Mouse (Mus musculus) gastrocnemius, adult 18-20 months (tissue): ENCODE results near the gene 4930564D02Rik. TPM values are rescaled to one million over a fixed set of nuclear protein-coding genes. Genes with fewer than 3 reads are reported as not detected.

Source experiments
- DNase-seq: peaks from one replicate; pipeline ENCODE4 v3.0.0; 2021; ENCODE audit warnings: low spot score
- total RNA-seq, 2 experiments: library from RNA; stranded (reverse); gene quantifications; 2 replicates each; pipeline ENCODE4 v1.2.3; 2021

Gene 4930564D02Rik
- total RNA-seq, 2 experiments from 2014 or later, result not detected

DNA sequence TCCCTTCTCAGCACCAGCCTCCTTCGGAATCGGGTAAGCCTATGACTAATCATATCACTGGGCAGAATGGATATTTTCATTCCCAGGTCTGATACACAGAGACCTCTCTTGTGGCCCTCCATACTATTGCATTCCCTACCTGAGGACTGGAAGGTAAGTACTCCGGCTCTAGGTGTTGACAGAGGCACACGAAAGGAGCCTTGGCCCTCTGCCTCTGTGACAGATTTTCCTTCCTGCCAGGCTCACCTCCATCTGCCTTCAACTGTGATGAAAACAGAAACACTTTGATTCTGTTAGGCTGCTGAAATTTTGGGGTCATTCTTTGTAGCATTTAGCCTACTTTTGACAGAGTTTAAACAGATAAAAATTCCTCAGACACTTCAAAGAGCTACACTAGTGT is 47.2 kb downstream of the 4930564D02Rik start:
- no peak for DNase-seq

GRCm38 (mm10) chr3:105114269-105114668 is 47.6 kb downstream of the 4930564D02Rik start:
- peak; percentile 66 for DNase-seq

- peak; percentile 26 for DNase-seq
Observed at GRCm38 (mm10) chr3:105116596-105116995, 50.0 kb downstream of the 4930564D02Rik start.

- DNase-seq, result no peak
Observed at GRCm38 (mm10) chr3:105123776-105124175, 57.1 kb downstream of the 4930564D02Rik start.

GRCm38 (mm10) chr3:105127881-105128280 is 61.2 kb downstream of the 4930564D02Rik start:
- no peak for DNase-seq

Other genes starting within 250 kb of the 4930564D02Rik start
- 1 to 10 TPM in 1 of 2 experiments, under 1 TPM in 1; 0.71 to 1.6 TPM for gene Mov10, start 248.3 kb upstream of the 4930564D02Rik start, total RNA-seq
- 10 to 100 TPM; 19.1 to 27.4 TPM for gene St7l, start 202.8 kb upstream of the 4930564D02Rik start, total RNA-seq
- gene Capza1, start 202.3 kb upstream of the 4930564D02Rik start, total RNA-seq, result 10 to 100 TPM; 20.1 to 21.0 TPM
- gene Wnt2b, start 104.9 kb upstream of the 4930564D02Rik start, total RNA-seq, result under 1 TPM; 0.21 to 0.31 TPM
- 1 to 10 TPM; 5.8 to 6.3 TPM for gene Cttnbp2nl, start 13.7 kb upstream of the 4930564D02Rik start, total RNA-seq